Mouse (Mus musculus) urinary bladder, postnatal 0 days (tissue): ENCODE results near the gene Szt2. TPM values are rescaled to one million over a fixed set of nuclear protein-coding genes. Genes with fewer than 3 reads are reported as not detected.

ENCODE experiments used
- polyA plus RNA-seq: library from polyadenylated mRNA; unstranded; fragments of >200 nt; fragmentation: Nextera tagmentation; extraction: Ambion mirVana; gene quantifications from 2 replicates; pipeline ENCODE4 v1.2.1, GENCODE M21; 2015

Szt2 gene
- 2.3 and 2.5 TPM in 2 replicates for polyA plus RNA-seq

GRCm38 (mm10) chr4:118409142-118409900, at the start of gene Szt2, which contains the start of gene Med8:
Gene Szt2, minus strand, starts transcription at chr4:118409273.
Gene Med8, plus strand, starts transcription at chr4:118409337.

GRCm38 (mm10) chr4:118457345-118457975, 48.4 kb upstream of the Szt2 start, which contains the start of gene Mpl:
Gene Mpl, minus strand, starts transcription at chr4:118457513.

DNA sequence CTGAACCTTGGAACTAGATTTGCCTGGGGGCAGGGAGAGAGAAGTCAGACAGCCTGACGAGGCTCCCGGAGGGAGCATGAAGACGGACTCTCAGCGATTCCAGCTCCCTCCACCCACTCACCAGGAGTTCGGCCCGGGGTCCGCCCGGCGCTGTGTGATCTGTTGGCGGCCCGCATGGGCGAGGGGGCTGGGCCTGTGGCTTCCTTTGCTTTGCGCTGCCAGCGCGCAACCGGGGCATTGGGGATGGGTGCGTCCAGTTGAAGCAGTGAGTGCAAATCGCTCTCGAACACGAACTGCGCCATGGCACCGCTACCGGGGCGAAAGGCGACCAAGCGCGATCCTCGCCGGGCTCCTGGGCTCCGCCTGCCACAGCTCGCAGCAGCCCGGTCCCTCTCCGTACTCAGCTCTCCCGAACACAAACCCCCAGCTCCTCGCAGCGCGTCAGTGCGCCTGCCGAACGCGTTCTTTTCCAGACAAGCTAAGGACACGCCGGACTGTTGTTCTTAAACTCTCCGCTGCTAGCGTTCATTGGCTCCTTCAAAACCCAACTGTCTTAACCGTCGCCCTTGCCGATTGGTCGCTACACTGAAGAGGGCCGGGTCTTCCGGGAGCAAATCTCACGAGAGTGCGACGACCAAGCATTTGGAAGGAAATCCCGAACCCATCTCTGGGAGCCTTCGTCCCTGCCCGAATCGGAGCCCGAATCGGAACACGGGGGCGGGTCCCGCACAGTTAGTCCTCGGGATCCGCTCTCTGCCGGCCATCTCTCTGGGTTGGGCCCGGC, 27.9 kb upstream of the Szt2 start, which contains the start of gene Cdc20:
TSS of gene Cdc20 (minus strand) at position 533 of the 784 bp plus-strand sequence.

GRCm38 (mm10) chr4:118427768-118428451, 18.8 kb upstream of the Szt2 start, which contains the start of gene Elovl1:
Gene Elovl1, plus strand, starts transcription at chr4:118428093.

Other genes with a start within 250 kb of the Szt2 start
- 14.9 and 16.0 TPM in 2 replicates for gene Kdm4a, start 229.2 kb downstream of the Szt2 start, polyA plus RNA-seq
- 37.1 and 41.7 TPM in 2 replicates for gene Ptprf, start 117.9 kb downstream of the Szt2 start, polyA plus RNA-seq
- 82.0 and 86.7 TPM in 2 replicates for gene Med8, start 64 bp upstream of the Szt2 start, polyA plus RNA-seq
- 186 and 209 TPM in 2 replicates for gene Elovl1, start 18.8 kb upstream of the Szt2 start, polyA plus RNA-seq
- 39.6 and 50.2 TPM in 2 replicates for gene Cdc20, start 28.1 kb upstream of the Szt2 start, polyA plus RNA-seq
- gene Mpl, start 48.2 kb upstream of the Szt2 start, polyA plus RNA-seq = 0.18 and 0.82 TPM in 2 replicates
- 10.6 and 11.9 TPM in 2 replicates for gene Tie1, start 80.8 kb upstream of the Szt2 start, polyA plus RNA-seq
- gene 2610528J11Rik, start 117.7 kb upstream of the Szt2 start, polyA plus RNA-seq = 11.9 and 12.9 TPM in 2 replicates
- gene Tmem125, start 134.8 kb upstream of the Szt2 start, polyA plus RNA-seq = 16.7 and 17.9 TPM in 2 replicates
- 0.10 TPM in 2 replicates for gene Cfap57, start 211.5 kb upstream of the Szt2 start, polyA plus RNA-seq
- 103 and 114 TPM in 2 replicates for gene Ebna1bp2, start 211.5 kb upstream of the Szt2 start, polyA plus RNA-seq
- not detected in 2 replicates for gene Olfr62, start 249.7 kb upstream of the Szt2 start, polyA plus RNA-seq